Mouse (Mus musculus) liver, postnatal 0 days (tissue): Measurements from ENCODE around the gene Camk2g. TPM values are rescaled to one million over a fixed set of nuclear protein-coding genes. Genes with fewer than 3 reads are reported as not detected.

Experiments used
- ATAC-seq: fragments of 200-750 bp; cut with Nextera tagmentation; 2 replicates; pipeline ENCODE4 v1.8.0; 2017; ENCODE audit warnings: mild to moderate bottlenecking, moderate library complexity
- DNase-seq: peaks from one replicate; pipeline ENCODE4 v3.0.0-alpha.2; 2016
- H3K27ac ChIP-seq: fragments of 300-500 bp; sonication (generic); 2 replicates; pipeline ENCODE4 v1.5.1; 2014; ENCODE audit warnings: antibody characterized with exemption, moderate library complexity, mild to moderate bottlenecking, low read depth
- H3K27me3 ChIP-seq: fragments of 300-500 bp; sonication (generic); 2 replicates; pipeline ENCODE4 v1.6.1; 2014; ENCODE audit warnings: low read length, control low read depth, mixed read lengths; ENCODE audit not compliant: insufficient read depth
- H3K36me3 ChIP-seq: fragments of 300-500 bp; sonication (generic); replicated peaks from 2 replicates; pipeline ENCODE4 v1.6.1; 2014; ENCODE audit warnings: mild to moderate bottlenecking, control low read depth, low read length, moderate library complexity, mixed read lengths; ENCODE audit not compliant: insufficient read depth
- H3K4me1 ChIP-seq: fragments of 300-500 bp; sonication (generic); 2 replicates; pipeline ENCODE4 v1.6.1; 2014; ENCODE audit warnings: antibody characterized with exemption, mild to moderate bottlenecking, control low read depth; ENCODE audit not compliant: insufficient read depth
- H3K4me2 ChIP-seq: fragments of 300-500 bp; sonication (generic); 2 replicates; pipeline ENCODE4 v1.6.1; 2014; ENCODE audit warnings: low read depth, mild to moderate bottlenecking, low read length, moderate library complexity, mixed read lengths
- H3K4me3 ChIP-seq: fragments of 300-500 bp; sonication (generic); 2 replicates; pipeline ENCODE4 v1.5.1; 2014; ENCODE audit warnings: low read depth, low read length
- H3K9ac ChIP-seq: fragments of 300-500 bp; sonication (generic); replicated peaks from 2 replicates; pipeline ENCODE4 v1.6.1; 2014; ENCODE audit warnings: mild to moderate bottlenecking, moderate library complexity
- H3K9me3 ChIP-seq: fragments of 300-500 bp; sonication (generic); 2 replicates; pipeline ENCODE4 v1.6.1; 2016; ENCODE audit warnings: mild to moderate bottlenecking, control low read depth, low read length, mixed read lengths
- CTCF ChIP-seq: sonication (generic); IDR thresholded peaks from 2 replicates; pipeline ENCODE4 v1.5.1; 2016; ENCODE audit warnings: antibody characterized with exemption, low read depth
- EP300 ChIP-seq: IDR thresholded peaks from 2 replicates; pipeline ENCODE4 v1.6.1; 2016; ENCODE audit warnings: antibody characterized with exemption, low read depth, mild to moderate bottlenecking
- WGBS: fragments of 180-500 bp; shearing (Covaris S2); extraction: QIAGEN DNeasy Blood & Tissue Kit; methylation state at CpG from one replicate; pipeline ENCODE4 v1.1.7; 2014; ENCODE audit not compliant: insufficient replicate concordance; 5-methylcytosine and 5-hydroxymethylcytosine counted together
- polyA plus RNA-seq: library from polyadenylated mRNA; unstranded; fragments of >200 nt; fragmentation: Nextera tagmentation; extraction: Ambion mirVana; gene quantifications from 2 replicates; pipeline ENCODE4 v1.2.1, GENCODE M21; 2015

The Camk2g gene
- polyA plus RNA-seq, 1 experiment from 2014 or later, result 6.6 TPM

DNA sequence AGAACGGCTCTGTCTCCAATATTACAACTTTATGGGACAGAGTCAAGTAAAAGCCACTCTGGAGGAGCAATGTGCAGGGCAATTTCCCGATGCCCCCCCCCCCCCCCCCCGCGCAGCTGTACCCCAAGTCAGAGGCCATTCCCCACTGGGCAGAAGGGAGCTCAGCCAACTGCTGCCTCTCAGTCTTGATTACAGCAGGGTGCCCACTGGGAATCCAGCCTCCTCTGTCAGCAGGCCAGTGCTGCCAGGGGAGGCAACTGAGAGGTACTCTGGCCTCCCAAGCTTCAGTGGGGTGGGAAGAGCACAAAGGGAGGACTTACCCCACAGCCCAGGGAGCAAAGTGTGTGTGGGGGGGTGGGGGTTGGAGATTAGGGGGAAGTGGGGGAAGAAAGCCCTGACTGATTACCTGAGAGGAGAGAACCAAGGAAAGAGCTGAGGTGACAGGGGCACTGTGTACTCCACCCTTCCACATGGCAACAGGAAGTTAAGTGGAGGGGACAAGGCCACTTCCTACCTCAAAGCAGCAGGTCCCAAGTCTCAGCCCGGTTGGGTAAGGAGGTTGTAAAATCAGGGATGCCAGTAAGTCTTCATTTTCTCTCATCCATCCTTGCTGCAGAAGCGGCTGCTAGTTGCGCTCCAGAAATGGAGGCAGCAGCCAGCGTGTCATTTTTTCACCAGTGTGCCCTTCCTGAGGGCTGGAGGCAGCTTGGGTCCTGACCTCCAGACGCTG lies 1.7 kb upstream of the Camk2g start:
- Histone ChIP-seq H3K36me3 (peaks cover 4% of the 10 kb centered on the region), H3K9ac (no peak overlapping the region), H3K27ac (peak overlapping the region; percentile 34), H3K27me3 (no peaks in the 10 kb centered on the region), H3K4me1 (peaks cover 10% of the 10 kb centered on the region), H3K4me2 (peak overlapping the region; percentile 26; the same call in 1 of the 2 replicates), H3K9me3 (no peaks in the 10 kb centered on the region), H3K4me3 (no peak overlapping the region)
- WGBS, result 54% methylated on average over 7 of the region's 9 CpGs
- ATAC-seq, result no peak
- no peak for DNase-seq
- no peak for TF ChIP-seq CTCF
- TF ChIP-seq EP300, result no peak

DNA sequence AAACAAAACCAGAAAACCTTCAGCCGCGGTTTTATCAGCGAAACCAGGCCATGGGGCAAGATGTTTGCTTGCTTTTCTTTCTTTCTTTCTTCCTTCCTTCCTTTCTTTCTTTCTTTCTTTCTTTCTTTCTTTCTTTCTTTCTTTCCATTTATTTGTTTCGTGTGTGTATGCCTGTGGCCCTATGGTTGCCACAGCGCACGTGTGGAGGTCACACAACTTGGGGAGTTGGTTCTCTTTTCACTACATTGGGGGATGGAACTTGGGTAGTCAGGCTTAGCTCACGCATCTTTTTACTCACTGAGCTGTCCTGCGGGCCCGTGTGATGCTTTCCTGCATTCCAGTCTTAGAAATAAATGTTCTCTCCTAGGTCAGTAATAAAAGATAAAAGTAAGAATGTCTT lies 701 bp upstream of the Camk2g start:
- no peak for DNase-seq
- Histone ChIP-seq H3K27me3 (no peaks in the 10 kb centered on the region), H3K27ac (peak overlapping the region; percentile 41), H3K4me3 (peak overlapping the region; percentile 89), H3K9ac (peak overlapping the region; percentile 39), H3K4me1 (peaks cover 10% of the 10 kb centered on the region), H3K9me3 (no peaks in the 10 kb centered on the region), H3K36me3 (peaks cover 8% of the 10 kb centered on the region), H3K4me2 (peak overlapping the region; percentile 99)
- WGBS, result 10% methylated on average over 9 of the region's 9 CpGs
- TF ChIP-seq EP300, result no peak
- no peak for TF ChIP-seq CTCF
- ATAC-seq, result no peak

DNA sequence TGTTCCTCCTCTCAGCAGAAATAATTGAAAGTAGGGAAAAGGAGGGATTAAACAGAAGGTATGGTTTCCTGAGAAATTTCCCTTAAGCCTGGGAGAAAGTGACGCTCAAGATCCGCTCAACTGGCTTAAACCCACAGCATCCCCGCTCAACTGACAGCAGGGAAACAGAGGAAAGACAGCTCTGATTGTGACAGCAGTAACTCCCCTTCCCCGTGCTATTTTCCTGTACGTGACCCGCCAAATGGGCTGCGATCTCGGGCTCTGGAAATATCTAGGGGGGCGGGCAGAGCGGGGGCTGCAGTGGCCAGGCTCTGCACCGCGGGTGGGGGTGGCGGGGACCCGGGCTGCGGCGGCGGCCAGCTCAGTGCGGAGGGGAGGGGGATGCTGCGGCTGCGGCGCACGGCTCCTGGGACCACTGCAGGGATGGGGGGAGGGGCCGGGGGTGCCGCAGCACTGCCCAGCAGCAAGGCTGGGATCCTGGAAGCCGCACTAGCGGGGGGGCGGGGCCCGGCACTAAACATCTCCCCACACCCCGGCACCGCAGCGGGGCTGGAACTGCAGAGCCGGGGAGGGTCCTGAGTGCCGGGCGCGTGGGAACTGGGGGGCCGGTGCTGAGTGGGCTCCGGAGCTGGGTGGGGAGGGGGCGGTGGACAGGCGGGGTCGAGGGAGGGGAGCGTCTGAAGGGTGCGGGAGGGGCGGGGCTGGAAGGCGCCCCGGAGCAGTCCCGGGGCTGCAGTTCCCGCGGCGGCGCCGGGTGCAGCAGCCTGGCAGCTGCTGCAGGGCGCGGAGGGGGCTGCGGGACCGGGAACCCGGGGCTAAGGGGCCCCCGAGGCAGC lies 748 bp downstream of the Camk2g start:
- Histone ChIP-seq H3K36me3 (peaks cover 11% of the 10 kb centered on the region), H3K9me3 (no peaks in the 10 kb centered on the region), H3K27ac (peak overlapping the region; percentile 75; the same call in 1 of the 2 replicates), H3K4me2 (peak overlapping the region; percentile 99), H3K4me1 (peaks cover 10% of the 10 kb centered on the region), H3K27me3 (no peaks in the 10 kb centered on the region), H3K4me3 (peak overlapping the region; percentile 89), H3K9ac (peak overlapping the region; percentile 87)
- TF ChIP-seq CTCF, result no peak
- no peak for TF ChIP-seq EP300
- ATAC-seq, result peak; percentile 18
- DNase-seq, result peak; percentile 66
- 3% methylated on average over 44 of the region's 57 CpGs for WGBS

DNA sequence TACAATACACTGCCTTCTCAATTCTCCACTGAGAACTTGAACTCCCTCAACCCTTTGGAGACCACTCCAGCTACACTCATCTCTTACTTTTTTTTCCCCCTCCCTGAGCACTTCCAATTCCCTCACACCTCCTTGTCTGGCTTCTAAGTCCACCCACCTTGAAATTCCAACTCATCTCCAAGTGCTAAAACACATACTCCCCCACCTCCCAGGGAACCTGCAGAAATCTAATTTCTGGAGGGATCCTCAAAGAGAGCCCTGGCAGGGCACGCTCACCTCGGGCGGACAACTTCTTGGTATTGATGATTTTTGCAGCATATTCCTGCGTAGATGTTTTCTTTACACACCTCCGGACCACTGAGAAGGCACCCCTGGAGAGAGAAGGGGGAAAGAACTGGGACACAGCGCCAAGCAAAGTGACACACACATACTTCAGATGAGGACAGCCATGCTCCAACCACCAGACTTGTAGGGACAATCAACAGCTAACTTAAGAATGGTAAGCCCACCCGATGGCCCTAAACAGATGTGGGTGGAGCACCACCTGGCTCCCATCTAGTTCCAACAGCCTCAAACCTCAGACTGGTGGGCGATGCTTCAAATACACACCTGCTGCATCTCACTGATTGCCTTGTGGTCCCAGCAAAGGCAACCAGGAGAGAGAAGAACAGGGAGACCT lies 1.5 kb downstream of the Camk2g start:
- DNase-seq, result no peak
- Histone ChIP-seq H3K4me2 (peak overlapping the region; percentile 99), H3K4me3 (peak overlapping the region; percentile 89), H3K36me3 (peaks cover 13% of the 10 kb centered on the region), H3K4me1 (peaks cover 10% of the 10 kb centered on the region), H3K9ac (peak overlapping the region; percentile 87; the same call in 1 of the 2 replicates), H3K27me3 (no peaks in the 10 kb centered on the region), H3K27ac (no peak overlapping the region), H3K9me3 (no peaks in the 10 kb centered on the region)
- no peak for ATAC-seq
- TF ChIP-seq EP300, result no peak
- TF ChIP-seq CTCF, result no peak
- 76% methylated on average over 8 of the region's 8 CpGs for WGBS

DNA sequence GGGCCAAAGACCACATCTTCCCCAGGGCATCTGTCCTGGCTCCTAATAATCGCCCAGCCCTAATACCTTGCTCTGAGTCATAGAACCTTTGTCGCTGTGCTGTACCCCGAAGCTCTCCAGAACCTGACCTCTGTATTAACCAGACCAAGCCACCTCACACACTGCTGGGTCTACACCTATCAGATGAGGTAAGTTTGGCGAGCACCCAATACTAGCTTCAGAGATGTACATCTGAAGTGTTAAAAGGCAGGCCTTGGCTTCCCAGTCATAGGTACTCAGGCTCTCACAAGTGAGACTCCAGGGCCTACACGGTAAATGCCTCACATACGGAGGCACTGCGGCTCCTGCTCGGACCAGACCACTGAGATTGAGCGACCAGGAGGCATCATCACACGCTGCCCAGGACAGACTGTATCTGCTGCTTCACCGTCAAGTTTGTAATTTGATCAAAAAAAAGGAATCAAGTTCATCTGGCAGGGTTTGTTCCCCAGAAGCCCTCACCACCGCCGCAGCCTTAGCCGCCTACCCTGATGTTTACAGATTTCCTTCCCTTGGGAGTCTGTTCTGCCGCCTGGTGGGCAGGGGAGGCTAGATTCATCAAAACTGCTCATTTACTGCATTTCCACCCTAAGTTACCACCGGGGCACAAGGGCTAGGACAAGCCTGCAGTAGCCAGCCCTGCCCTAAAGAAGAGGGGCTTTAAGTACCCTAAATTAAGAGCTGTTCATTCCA lies 2.2 kb downstream of the Camk2g start:
- TF ChIP-seq CTCF (0 out of 2 replicates have a peak, but pooled peaks have one; percentile 25), EP300 (no peak)
- Histone ChIP-seq H3K36me3 (peaks cover 13% of the 10 kb centered on the region), H3K4me2 (no peak overlapping the region), H3K9ac (no peak overlapping the region), H3K27me3 (no peaks in the 10 kb centered on the region), H3K9me3 (no peaks in the 10 kb centered on the region), H3K4me1 (peaks cover 11% of the 10 kb centered on the region), H3K27ac (no peak overlapping the region), H3K4me3 (no peak overlapping the region)
- DNase-seq, result no peak
- 85% methylated on average over 16 of the region's 16 CpGs for WGBS
- ATAC-seq, result no peak
